33 mouse cellular contexts compared by ENCODE assay signal in the genomic region with DNA sequence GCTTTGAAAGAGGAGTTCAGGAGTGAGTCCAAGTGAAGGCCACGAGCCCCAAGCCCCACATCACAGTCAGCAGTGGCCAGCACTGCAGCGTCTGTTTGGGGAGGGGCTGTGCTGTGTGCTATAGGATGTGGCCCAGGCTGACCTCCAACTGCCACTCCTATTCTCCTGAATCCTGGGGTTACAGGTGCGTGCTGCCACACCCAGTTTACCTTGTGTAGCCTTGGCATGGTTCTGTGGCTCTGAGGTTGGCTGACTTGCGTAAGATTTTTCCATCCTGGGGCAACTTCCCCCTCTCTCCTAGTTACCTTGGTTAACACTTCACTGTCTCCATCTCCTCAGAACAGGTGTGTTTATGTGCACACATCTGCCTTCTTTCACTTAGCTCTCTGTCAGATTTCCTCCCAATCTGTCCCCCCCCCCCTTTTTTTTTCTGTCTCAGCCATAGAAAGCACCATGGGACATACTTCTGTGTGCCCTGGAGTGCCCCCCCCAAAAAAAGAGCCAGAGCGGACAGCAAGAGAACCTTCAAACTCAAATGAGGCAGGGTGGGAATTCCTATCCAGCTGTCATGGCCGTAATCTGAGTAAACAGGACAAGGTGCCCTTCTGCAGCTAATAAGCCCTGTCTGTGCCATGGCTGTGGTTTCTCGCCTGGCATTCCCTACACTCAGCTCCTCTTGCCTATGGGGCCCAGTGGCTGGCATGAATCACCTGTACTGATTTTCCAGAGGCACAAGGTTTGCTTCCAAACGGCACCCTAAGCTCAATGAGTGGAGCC. TPM values are rescaled to one million over a fixed set of nuclear protein-coding genes. Genes with fewer than 3 reads are reported as not detected.
DNase-seq lines count a peak whose midpoint lies in the region; ATAC-seq lines count a peak whose summit lies in the region.
"Had no signal": no experiment of that assay in that cellular context is flagged by ENCODE, and none has a peak within 500 bp of the region (broad histone marks: within the 10 kb centered on the region; RNA-seq: fewer than 3 reads in every experiment).

No protein-coding gene starts in this region.

- H3K9me3 ChIP-seq in hindbrain, embryonic 11.5 days (ENCODE audit: control insufficient read depth, low read length): no peaks in the 10 kb centered on the region
- no peaks in the 10 kb centered on the region for H3K9me3 ChIP-seq in hindbrain, embryonic 14.5 days (ENCODE audit: control insufficient read depth, low read length)
- no peaks in the 10 kb centered on the region for H3K9me3 ChIP-seq in midbrain, embryonic 11.5 days (ENCODE audit: control insufficient read depth, low read length)
- H3K9me3 ChIP-seq in midbrain, embryonic 15.5 days: no peaks in the 10 kb centered on the region
- no peaks in the 10 kb centered on the region for H3K9me3 ChIP-seq in stomach, embryonic 15.5 days
- H3K9me3 ChIP-seq: embryonic facial prominence, embryonic 12.5 days; heart, embryonic 12.5 days; kidney, embryonic 15.5 days; limb, embryonic 13.5 days; neural tube, embryonic 12.5 days had no signal

- 76% methylated on average over 8 of the region's 8 CpGs for WGBS in hindbrain, embryonic 11.5 days
- 74% methylated on average over 8 of the region's 8 CpGs for WGBS in hindbrain, embryonic 14.5 days
- 77% methylated on average over 8 of the region's 8 CpGs for WGBS in midbrain, embryonic 11.5 days
- 74% methylated on average over 8 of the region's 8 CpGs for WGBS in midbrain, embryonic 15.5 days
- WGBS in stomach, embryonic 15.5 days: 58% methylated on average over 8 of the region's 8 CpGs

- no peaks in the 10 kb centered on the region for H3K27me3 ChIP-seq in hindbrain, embryonic 11.5 days (ENCODE audit: control insufficient read depth, insufficient read depth, low read length)
- no peaks in the 10 kb centered on the region for H3K27me3 ChIP-seq in hindbrain, embryonic 14.5 days (ENCODE audit: control insufficient read depth, insufficient read depth, low read length)
- no peaks in the 10 kb centered on the region for H3K27me3 ChIP-seq in midbrain, embryonic 11.5 days (ENCODE audit: control insufficient read depth, insufficient read depth, low read length)
- H3K27me3 ChIP-seq in midbrain, embryonic 15.5 days (replicated peaks): peaks cover 2% of the 10 kb centered on the region; the same call in 1 of the 2 replicates
- no peaks in the 10 kb centered on the region for H3K27me3 ChIP-seq in stomach, embryonic 15.5 days (replicated peaks)
- H3K27me3 ChIP-seq: embryonic facial prominence, embryonic 12.5 days; limb, embryonic 13.5 days; neural tube, embryonic 12.5 days had no signal

- H3K4me1 ChIP-seq in hindbrain, embryonic 11.5 days (replicated peaks; ENCODE audit: control insufficient read depth, insufficient read depth, low read length): peaks cover 3% of the 10 kb centered on the region; the same call in 1 of the 2 replicates
- peaks cover 5% of the 10 kb centered on the region for H3K4me1 ChIP-seq in hindbrain, embryonic 14.5 days (replicated peaks; ENCODE audit: control insufficient read depth, insufficient read depth, low read length)
- H3K4me1 ChIP-seq in midbrain, embryonic 11.5 days (ENCODE audit: control insufficient read depth, insufficient read depth, low read length): no peaks in the 10 kb centered on the region
- peaks cover 14% of the 10 kb centered on the region for H3K4me1 ChIP-seq in midbrain, embryonic 15.5 days
- H3K4me1 ChIP-seq in stomach, embryonic 15.5 days: peaks cover 10% of the 10 kb centered on the region

- 0 out of 2 replicates have a peak overlapping the region, but pooled peaks have one; percentile 1 for H3K9ac ChIP-seq in hindbrain, embryonic 11.5 days (ENCODE audit: low read depth, low read length)
- H3K9ac ChIP-seq in hindbrain, embryonic 14.5 days: no peak overlapping the region
- H3K9ac ChIP-seq in midbrain, embryonic 11.5 days (ENCODE audit: low read length): no peak overlapping the region
- H3K9ac ChIP-seq in midbrain, embryonic 15.5 days: no peak overlapping the region
- H3K9ac ChIP-seq in stomach, embryonic 15.5 days: no peak overlapping the region
- H3K9ac ChIP-seq: embryonic facial prominence, embryonic 12.5 days; heart, embryonic 12.5 days; kidney, embryonic 15.5 days; limb, embryonic 13.5 days; neural tube, embryonic 12.5 days had no signal

- H3K36me3 ChIP-seq in hindbrain, embryonic 11.5 days (ENCODE audit: control insufficient read depth, insufficient read depth, low read length): no peaks in the 10 kb centered on the region
- no peaks in the 10 kb centered on the region for H3K36me3 ChIP-seq in hindbrain, embryonic 14.5 days (replicated peaks; ENCODE audit: control insufficient read depth, insufficient read depth)
- no peaks in the 10 kb centered on the region for H3K36me3 ChIP-seq in midbrain, embryonic 11.5 days (ENCODE audit: control insufficient read depth, insufficient read depth, low read length)
- H3K36me3 ChIP-seq in midbrain, embryonic 15.5 days (replicated peaks): no peaks in the 10 kb centered on the region
- no peaks in the 10 kb centered on the region for H3K36me3 ChIP-seq in stomach, embryonic 15.5 days
- H3K36me3 ChIP-seq: embryonic facial prominence, embryonic 12.5 days; heart, embryonic 12.5 days; kidney, embryonic 15.5 days; limb, embryonic 13.5 days; neural tube, embryonic 12.5 days had no signal

- no peak for ATAC-seq in hindbrain, embryonic 11.5 days (ENCODE audit: low FRiP score)
- no peak for ATAC-seq in hindbrain, embryonic 14.5 days (ENCODE audit: low FRiP score)
- no peak for ATAC-seq in midbrain, embryonic 11.5 days (ENCODE audit: low FRiP score)
- no peak for ATAC-seq in midbrain, embryonic 15.5 days (replicated peaks)
- ATAC-seq in stomach, embryonic 15.5 days (ENCODE audit: insufficient read depth, low FRiP score, low read depth): peak; percentile 36; the same call in 1 of the 2 replicates
- no peak for ATAC-seq in CD4-positive, CD25-positive, alpha-beta regulatory T cell, adult 4 months
- ATAC-seq: forebrain, embryonic 14.5 days; hindbrain, postnatal 0 days; Patski had no signal

- no peak overlapping the region for H3K4me3 ChIP-seq in hindbrain, embryonic 11.5 days (ENCODE audit: low read depth, low read length)
- H3K4me3 ChIP-seq in hindbrain, embryonic 14.5 days (replicated peaks; ENCODE audit: low read length): no peak overlapping the region
- no peak overlapping the region for H3K4me3 ChIP-seq in midbrain, embryonic 11.5 days (ENCODE audit: low read depth, low read length)
- H3K4me3 ChIP-seq in midbrain, embryonic 15.5 days: no peak overlapping the region
- no peak overlapping the region for H3K4me3 ChIP-seq in stomach, embryonic 15.5 days (replicated peaks)
- H3K4me3 ChIP-seq: embryonic facial prominence, embryonic 12.5 days; heart, adult 2 months; heart, embryonic 12.5 days; kidney, embryonic 15.5 days; left cerebral cortex, adult 2 months; limb, embryonic 13.5 days; neural tube, embryonic 12.5 days had no signal

- H3K27ac ChIP-seq in hindbrain, embryonic 11.5 days (ENCODE audit: low read depth, low read length): no peak overlapping the region
- H3K27ac ChIP-seq in hindbrain, embryonic 14.5 days: no peak overlapping the region
- H3K27ac ChIP-seq in midbrain, embryonic 11.5 days (ENCODE audit: low read depth, low read length): no peak overlapping the region
- H3K27ac ChIP-seq in midbrain, embryonic 15.5 days: no peak overlapping the region
- H3K27ac ChIP-seq in stomach, embryonic 15.5 days: no peak overlapping the region
- H3K27ac ChIP-seq: embryonic facial prominence, embryonic 12.5 days; heart, adult 2 months; hindbrain, postnatal 0 days; kidney, embryonic 15.5 days; left cerebral cortex, adult 2 months; limb, embryonic 13.5 days; macrophage; neural tube, embryonic 12.5 days had no signal

- no peak overlapping the region for H3K4me2 ChIP-seq in hindbrain, embryonic 11.5 days (replicated peaks; ENCODE audit: low read depth, low read length)
- no peak overlapping the region for H3K4me2 ChIP-seq in hindbrain, embryonic 14.5 days (replicated peaks)
- H3K4me2 ChIP-seq in midbrain, embryonic 11.5 days: no peak overlapping the region
- no peak overlapping the region for H3K4me2 ChIP-seq in midbrain, embryonic 15.5 days
- no peak overlapping the region for H3K4me2 ChIP-seq in stomach, embryonic 15.5 days
- H3K4me2 ChIP-seq: embryonic facial prominence, embryonic 12.5 days; heart, embryonic 12.5 days; kidney, embryonic 15.5 days; limb, embryonic 13.5 days; liver, embryonic 11.5 days; neural tube, embryonic 12.5 days had no signal

- DNase-seq in hindbrain, embryonic 11.5 days (ENCODE audit: low spot score): no peak
- no peak for DNase-seq in hindbrain, embryonic 14.5 days (ENCODE audit: low spot score)
- peak; percentile 1 for DNase-seq in midbrain, embryonic 11.5 days (ENCODE audit: low spot score, missing footprints)
- peak; percentile 72 for DNase-seq in lung, postnatal 36 days
- no peak for DNase-seq in thymus, postnatal 4 days
- DNase-seq: adrenal gland, postnatal 14 days; cerebellum, adult 11 months; cerebellum, adult 9-10 months; cerebellum, postnatal 36 days; embryo, embryonic 11 days; gastrocnemius, postnatal 36 days; heart, adult 2 months; heart, postnatal 4 days; kidney, adult 11 months; kidney, postnatal 25 days; midbrain, embryonic 14.5 days; right cerebral cortex, adult 18-20 months; right cerebral cortex, postnatal 4 days; thymus, postnatal 14 days had no signal

RNA-seq across cellular contexts. Expression of gene Tnrc6b, which starts 9.4 kb away (rescaled TPM):
- polyA plus RNA-seq in hindbrain, embryonic 11.5 days (2014; fragmentation: Nextera tagmentation; extraction: Ambion mirVana): 20.1 and 24.9 TPM in 2 replicates
- polyA plus RNA-seq in hindbrain, embryonic 14.5 days (2014; fragmentation: Nextera tagmentation; extraction: Ambion mirVana): 19.0 and 27.9 TPM in 2 replicates
- 14.7 and 17.0 TPM in 2 replicates for polyA plus RNA-seq in midbrain, embryonic 11.5 days (2014; fragmentation: Nextera tagmentation; extraction: Ambion mirVana)
- polyA plus RNA-seq in midbrain, embryonic 15.5 days (2015; fragmentation: Nextera tagmentation; extraction: Ambion mirVana): 39.3 and 47.2 TPM in 2 replicates
- 27.4 and 28.5 TPM in 2 replicates for polyA plus RNA-seq in stomach, embryonic 15.5 days (2015; fragmentation: Nextera tagmentation; extraction: Ambion mirVana)
- polyA plus RNA-seq in CD4-positive, CD25-positive, alpha-beta regulatory T cell, adult 4 months (2017; shearing (Covaris generic)): 10 to 100 TPM; 58.7 to 84.9 TPM

RNA-seq across cellular contexts. Expression of gene Fam83f, which starts 30.0 kb away (rescaled TPM):
- polyA plus RNA-seq in hindbrain, embryonic 11.5 days (2014; fragmentation: Nextera tagmentation; extraction: Ambion mirVana): 0.11 TPM in 2 replicates
- polyA plus RNA-seq in hindbrain, embryonic 14.5 days (2014; fragmentation: Nextera tagmentation; extraction: Ambion mirVana): 0.07 and 0.20 TPM in 2 replicates
- polyA plus RNA-seq in midbrain, embryonic 11.5 days (2014; fragmentation: Nextera tagmentation; extraction: Ambion mirVana): 0.12 and 0.16 TPM in 2 replicates
- polyA plus RNA-seq in midbrain, embryonic 15.5 days (2015; fragmentation: Nextera tagmentation; extraction: Ambion mirVana): 0.36 and 0.52 TPM in 2 replicates
- 18.7 and 20.7 TPM in 2 replicates for polyA plus RNA-seq in stomach, embryonic 15.5 days (2015; fragmentation: Nextera tagmentation; extraction: Ambion mirVana)
- under 1 TPM in 1 of 2 experiments, not detected in 1; 0.30 TPM for polyA plus RNA-seq in CD4-positive, CD25-positive, alpha-beta regulatory T cell, adult 4 months (2017; shearing (Covaris generic))
- polyA plus RNA-seq: forebrain, embryonic 14.5 days; Patski had no signal

Comparison
In these comparisons a context has a peak if more than half of its experiments do, and no peak if none do; other contexts are left out.
1. DNase-seq: peak in midbrain, embryonic 11.5 days (single experiment) and lung, postnatal 36 days (single experiment); none in hindbrain, embryonic 11.5 days (single experiment), hindbrain, embryonic 14.5 days (single experiment) and thymus, postnatal 4 days (single experiment).
2. RNA of gene Fam83f, which starts 30.0 kb away (polyA plus RNA-seq): 18.7 to 20.7 TPM in stomach, embryonic 15.5 days; 0.36 to 0.52 TPM in midbrain, embryonic 15.5 days, 0.30 TPM in CD4-positive, CD25-positive, alpha-beta regulatory T cell, adult 4 months, 0.07 to 0.20 TPM in hindbrain, embryonic 14.5 days, 0.12 to 0.16 TPM in midbrain, embryonic 11.5 days and 0.11 TPM in hindbrain, embryonic 11.5 days; every median in the first group is over 10 times any median in the second.